Mouse (Mus musculus): ENCODE data around the gene Acmsd. TPM values are rescaled to one million over a fixed set of nuclear protein-coding genes. Genes with fewer than 3 reads are reported as not detected.

The Acmsd gene
- polyA plus RNA-seq, 1 experiment: not detected

DNA sequence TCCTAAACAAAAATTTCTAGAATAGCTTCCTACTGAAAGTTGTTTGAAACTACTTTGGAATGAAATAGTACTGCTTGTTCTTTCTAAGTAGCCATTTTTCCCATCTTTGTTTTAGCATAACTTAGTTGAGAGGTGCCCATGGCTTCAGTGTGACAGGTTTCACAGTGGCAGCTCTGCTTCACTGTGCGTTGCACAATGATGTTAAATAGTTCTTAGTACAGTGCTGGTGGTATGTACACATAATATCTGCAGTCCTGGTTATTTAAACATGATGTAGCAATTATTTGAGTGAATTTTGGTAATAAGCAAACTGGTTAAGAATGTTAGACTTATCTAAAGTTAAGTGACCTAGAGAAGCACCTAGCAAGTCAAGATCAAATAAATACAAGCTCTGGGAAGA is 64.2 kb downstream of the Acmsd start:
- Histone ChIP-seq H3K4me3 (ENCODE audit: insufficient read depth, low read length) (no peak overlapping the region), H3K4me1 (ENCODE audit: control insufficient read depth, insufficient read depth, low read length) (no peaks in the 10 kb centered on the region), H3K27ac (ENCODE audit: insufficient read depth, low read length) (no peak overlapping the region)
- TF ChIP-seq POLR2A (IDR thresholded peaks at IDR 0.05; ENCODE audit: low read depth, low read length) (no peak), CTCF (IDR thresholded peaks at IDR 0.05; ENCODE audit: borderline replicate concordance, insufficient read depth, low read length) (no peak)

DNA sequence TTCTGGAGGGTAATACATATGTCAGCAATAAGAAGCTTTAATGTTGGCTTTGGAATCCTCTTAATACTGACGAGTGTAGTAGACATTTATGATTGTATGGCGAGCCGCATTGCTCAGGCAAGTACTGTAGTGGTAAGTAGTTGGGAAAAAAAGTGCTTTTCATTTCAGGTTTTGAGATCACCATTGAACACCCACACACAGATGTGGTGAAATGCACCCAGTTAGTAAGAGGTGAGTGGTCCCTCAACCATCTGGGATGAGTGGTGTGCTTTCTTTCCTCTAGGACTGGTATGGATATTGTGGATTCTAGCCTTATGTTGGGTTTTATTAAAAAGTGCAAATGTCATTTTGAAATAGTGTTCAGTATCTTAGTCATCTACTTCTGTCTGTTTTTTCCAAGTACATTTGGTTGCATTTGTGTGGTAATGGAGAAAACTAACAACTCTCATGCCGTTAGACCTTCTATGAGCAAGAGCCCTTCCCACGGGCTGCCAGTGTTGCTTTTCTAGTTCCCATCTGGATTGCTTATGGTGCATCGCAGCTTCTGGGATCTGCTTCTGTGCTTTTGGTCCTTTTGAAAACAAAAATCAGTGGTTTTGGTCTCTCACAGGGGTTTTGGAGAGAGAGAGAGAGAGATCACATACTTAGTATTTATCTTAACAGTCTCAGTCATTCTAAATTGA is 66.0 kb downstream of the Acmsd start:
- Histone ChIP-seq H3K4me3 (ENCODE audit: insufficient read depth, low read length) (no peak overlapping the region), H3K27ac (ENCODE audit: insufficient read depth, low read length) (no peak overlapping the region; the same call in 1 of the 2 replicates), H3K4me1 (ENCODE audit: control insufficient read depth, insufficient read depth, low read length) (no peaks in the 10 kb centered on the region)
- no peak for TF ChIP-seq POLR2A (IDR thresholded peaks at IDR 0.05; ENCODE audit: low read depth, low read length)

DNA sequence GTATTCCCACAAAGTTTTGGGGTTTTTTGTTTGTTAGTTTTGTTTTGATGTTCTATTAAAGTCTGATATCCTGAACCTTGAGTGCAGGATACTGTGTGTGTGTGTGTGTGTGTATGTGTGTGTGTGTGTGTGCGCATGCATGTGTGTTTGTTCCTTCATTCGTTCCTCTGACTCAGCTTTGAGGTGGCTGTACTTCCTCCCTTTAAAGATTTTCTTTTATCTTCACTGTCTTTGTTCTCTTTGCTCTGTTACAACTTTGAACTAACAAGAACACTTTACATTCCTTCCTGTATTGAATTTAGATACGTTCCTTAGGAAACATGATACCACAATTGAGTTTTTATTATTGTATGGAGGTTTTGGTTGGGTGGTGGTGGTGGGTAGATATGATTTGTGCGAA is 67.1 kb downstream of the Acmsd start:
- TF ChIP-seq CTCF (IDR thresholded peaks at IDR 0.05; ENCODE audit: borderline replicate concordance, insufficient read depth, low read length) (no peak), POLR2A (IDR thresholded peaks at IDR 0.05; ENCODE audit: low read depth, low read length) (no peak)
- Histone ChIP-seq H3K27ac (ENCODE audit: insufficient read depth, low read length) (no peak overlapping the region), H3K4me3 (ENCODE audit: insufficient read depth, low read length) (no peak overlapping the region), H3K4me1 (ENCODE audit: control insufficient read depth, insufficient read depth, low read length) (no peaks in the 10 kb centered on the region)

DNA sequence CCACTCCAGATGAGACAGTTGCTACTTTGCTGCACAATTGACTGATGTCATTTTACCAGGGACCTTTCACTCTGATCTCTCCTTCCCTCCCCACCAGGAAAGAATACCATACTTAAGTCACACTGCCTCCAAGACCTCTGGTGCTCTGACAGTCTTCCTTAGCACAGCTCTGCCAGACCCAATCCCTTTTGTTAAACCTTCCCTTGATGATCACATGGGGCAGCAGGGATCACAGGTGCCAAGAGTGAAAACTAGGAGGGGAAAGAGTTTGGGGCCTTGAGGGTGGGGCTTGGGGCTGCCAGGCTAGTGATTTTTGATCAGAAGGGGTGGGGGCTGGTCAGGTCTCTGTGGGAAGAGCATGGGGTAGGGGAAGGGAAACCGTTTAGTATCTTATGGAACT is 67.5 kb downstream of the Acmsd start:
- no peak for TF ChIP-seq POLR2A (IDR thresholded peaks at IDR 0.05; ENCODE audit: low read depth, low read length)
- TF ChIP-seq CTCF (IDR thresholded peaks at IDR 0.05; ENCODE audit: borderline replicate concordance, insufficient read depth, low read length): no peak
- Histone ChIP-seq H3K4me3 (ENCODE audit: insufficient read depth, low read length) (no peak overlapping the region), H3K4me1 (ENCODE audit: control insufficient read depth, insufficient read depth, low read length) (no peaks in the 10 kb centered on the region), H3K27ac (ENCODE audit: insufficient read depth, low read length) (no peak overlapping the region)

DNA sequence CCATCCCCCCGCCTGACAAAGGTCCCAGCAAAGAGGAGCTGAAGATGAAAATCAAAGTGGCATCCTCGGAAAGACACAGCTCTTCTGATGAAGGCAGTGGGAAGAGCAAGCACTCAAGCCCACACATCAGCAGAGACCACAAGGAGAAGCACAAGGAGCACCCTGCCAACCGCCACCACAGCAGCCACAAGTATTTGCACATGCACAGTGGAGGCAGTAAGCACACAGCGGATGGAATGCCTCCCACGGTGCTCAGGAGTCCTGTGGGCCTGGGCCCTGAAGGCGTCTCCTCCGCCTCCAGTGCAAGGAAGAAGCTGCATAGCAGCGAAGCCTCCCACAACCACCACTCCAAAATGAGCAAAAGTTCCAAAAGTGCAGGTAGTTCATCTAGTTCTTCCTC is 73.7 kb downstream of the Acmsd start:
- H3K4me1 ChIP-seq (ENCODE audit: control insufficient read depth, insufficient read depth, low read length): no peaks in the 10 kb centered on the region

DNA sequence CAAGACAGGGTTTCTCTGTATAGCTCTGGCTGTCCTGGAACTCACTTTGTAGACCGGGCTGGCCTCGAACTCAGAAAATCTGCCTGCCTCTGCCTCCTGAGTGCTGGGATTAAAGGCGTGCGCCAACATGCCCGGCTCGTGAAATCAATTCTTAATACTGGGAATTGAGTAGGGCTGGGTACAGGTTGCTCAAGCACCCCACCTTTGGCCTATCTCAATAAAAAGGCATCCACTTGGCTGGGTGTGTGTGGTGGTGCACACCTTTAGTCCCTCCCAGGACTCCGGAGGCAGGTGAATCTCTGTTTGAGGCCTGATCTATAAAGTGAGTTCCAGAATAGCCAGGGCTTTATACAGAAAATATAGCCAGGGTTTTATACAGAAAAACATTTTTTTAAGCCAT is 79.5 kb downstream of the Acmsd start:
- no peak for TF ChIP-seq POLR2A (IDR thresholded peaks at IDR 0.05; ENCODE audit: low read depth, low read length)
- TF ChIP-seq CTCF (IDR thresholded peaks at IDR 0.05; ENCODE audit: borderline replicate concordance, insufficient read depth, low read length): no peak
- Histone ChIP-seq H3K27ac (ENCODE audit: insufficient read depth, low read length) (no peak overlapping the region), H3K4me3 (ENCODE audit: insufficient read depth, low read length) (no peak overlapping the region), H3K4me1 (ENCODE audit: control insufficient read depth, insufficient read depth, low read length) (no peaks in the 10 kb centered on the region)

More for the DNA sequence above, 73.7 kb downstream of the Acmsd start:
- Histone ChIP-seq H3K27ac (ENCODE audit: insufficient read depth, low read length) (no peak overlapping the region), H3K4me3 (ENCODE audit: insufficient read depth, low read length) (no peak overlapping the region)
- TF ChIP-seq POLR2A (IDR thresholded peaks at IDR 0.05; ENCODE audit: low read depth, low read length) (no peak), CTCF (IDR thresholded peaks at IDR 0.05; ENCODE audit: borderline replicate concordance, insufficient read depth, low read length) (no peak)

DNA sequence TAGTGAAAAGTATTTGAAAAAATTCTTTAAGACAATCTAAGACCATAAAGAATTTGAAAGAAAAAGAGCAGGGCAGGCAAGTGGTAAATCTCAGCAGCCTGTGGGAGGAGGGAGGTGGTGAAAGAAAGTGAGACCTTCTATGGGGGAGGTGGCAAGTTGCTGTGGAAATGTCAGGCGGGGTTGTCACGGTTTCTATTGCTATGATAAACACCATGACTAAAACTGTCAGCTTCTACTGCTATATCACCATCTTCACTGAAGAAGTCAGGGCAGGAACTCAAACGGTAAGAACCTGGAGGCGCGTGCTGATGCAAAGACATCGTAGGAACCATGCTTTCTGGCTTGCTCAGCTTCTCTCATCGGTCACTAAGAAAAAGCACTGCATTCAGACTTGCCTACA is 83.7 kb downstream of the Acmsd start:
- TF ChIP-seq CTCF (IDR thresholded peaks at IDR 0.05; ENCODE audit: borderline replicate concordance, insufficient read depth, low read length): no peak
- no peak for TF ChIP-seq POLR2A (IDR thresholded peaks at IDR 0.05; ENCODE audit: low read depth, low read length)
- Histone ChIP-seq H3K4me3 (ENCODE audit: insufficient read depth, low read length) (no peak overlapping the region), H3K27ac (ENCODE audit: insufficient read depth, low read length) (no peak overlapping the region), H3K4me1 (ENCODE audit: control insufficient read depth, insufficient read depth, low read length) (no peaks in the 10 kb centered on the region; the same call in 1 of the 2 replicates)

DNA sequence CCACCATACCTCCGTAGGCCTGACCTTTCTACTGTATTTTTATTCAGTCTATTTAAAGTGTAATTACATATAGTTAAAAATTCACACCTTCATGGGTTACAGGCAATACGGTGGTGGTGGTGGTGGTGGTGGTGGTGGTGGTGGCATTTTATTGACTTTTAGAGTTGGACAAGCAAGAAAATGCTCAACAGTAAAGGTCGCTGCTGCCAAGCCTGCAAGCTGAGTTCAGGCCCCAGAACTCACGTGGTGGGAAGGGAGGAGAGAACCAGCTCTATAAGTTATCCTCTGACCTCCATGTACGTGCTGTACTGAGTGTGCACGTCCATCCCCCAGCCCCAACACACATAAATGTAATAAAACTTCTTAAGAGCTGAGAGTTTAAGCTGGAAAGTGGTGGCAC is 87.2 kb downstream of the Acmsd start:
- TF ChIP-seq POLR2A (IDR thresholded peaks at IDR 0.05; ENCODE audit: low read depth, low read length) (no peak), CTCF (IDR thresholded peaks at IDR 0.05; ENCODE audit: borderline replicate concordance, insufficient read depth, low read length) (no peak)
- Histone ChIP-seq H3K27ac (ENCODE audit: insufficient read depth, low read length) (no peak overlapping the region), H3K4me1 (ENCODE audit: control insufficient read depth, insufficient read depth, low read length) (no peaks in the 10 kb centered on the region; the same call in 1 of the 2 replicates), H3K4me3 (ENCODE audit: insufficient read depth, low read length) (no peak overlapping the region)

Other genes starting within 250 kb of the Acmsd start
- not detected in 2 replicates for gene Tmem163, start 49.9 kb upstream of the Acmsd start, polyA plus RNA-seq (2011; ENCODE audit: insufficient read length, low read depth, missing spikeins)
- gene Ccnt2, start 44.8 kb downstream of the Acmsd start, polyA plus RNA-seq (2011; ENCODE audit: insufficient read length, low read depth, missing spikeins): 43.5 and 49.0 TPM in 2 replicates
- gene Map3k19, start 125.6 kb downstream of the Acmsd start, polyA plus RNA-seq (2011; ENCODE audit: insufficient read length, low read depth, missing spikeins): not detected in 2 replicates
- 35.4 and 38.4 TPM in 2 replicates for gene Rab3gap1, start 139.4 kb downstream of the Acmsd start, polyA plus RNA-seq (2011; ENCODE audit: insufficient read length, low read depth, missing spikeins)

Data from embryonic fibroblast, embryonic 13.5 days (primary cell).